Mouse (Mus musculus): Measurements from ENCODE around the gene Utp3.
"Not testable (repeated sequence)": the region's sequence is repeated elsewhere in the genome, so short reads cannot be mapped to it uniquely, and the experiment has no call there.

Gene Utp3

DNA sequence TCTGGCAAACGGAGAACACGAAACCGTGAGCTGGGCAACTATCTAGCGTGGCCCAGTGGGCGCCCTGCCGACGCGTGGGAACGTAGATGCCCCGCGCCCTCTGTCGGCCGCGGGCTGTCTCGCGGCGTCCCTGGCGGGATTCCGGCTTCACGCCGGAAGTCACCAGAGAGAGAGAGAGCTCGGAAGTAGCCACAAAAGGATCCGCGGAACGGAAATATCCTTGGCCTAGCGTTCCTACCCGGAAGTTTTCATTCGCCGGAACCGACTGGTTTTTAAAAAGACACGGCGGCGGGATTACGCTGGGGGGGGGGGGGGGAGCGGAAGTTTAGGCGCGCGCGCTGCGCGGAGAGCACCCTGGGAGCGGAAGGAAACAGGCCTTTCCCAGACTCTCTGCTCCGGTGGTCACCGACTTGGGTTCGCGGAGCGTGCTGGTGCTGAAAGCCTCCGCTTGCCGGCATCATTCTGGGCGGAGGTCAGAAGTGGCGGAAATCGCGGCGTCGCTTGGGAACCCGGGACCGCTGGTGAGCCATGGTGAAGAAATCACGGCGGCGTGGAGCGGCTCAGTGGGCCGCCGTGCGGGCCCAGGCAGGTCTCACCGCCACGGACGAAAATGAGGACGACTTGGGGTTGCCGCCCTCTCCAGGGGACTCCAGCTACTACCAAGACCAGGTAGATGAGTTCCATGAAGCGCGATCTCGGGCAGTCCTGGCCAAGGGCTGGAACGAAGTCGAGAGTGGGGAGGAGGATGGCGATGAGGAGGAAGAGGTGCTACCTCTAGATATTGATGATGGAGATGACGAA lies at the start of gene Utp3:
Utp3 (plus strand) TSS at position 377 of the 801 bp plus-strand sequence.
- peak; percentile 85 for DNase-seq (ENCODE audit: low spot score)

DNA sequence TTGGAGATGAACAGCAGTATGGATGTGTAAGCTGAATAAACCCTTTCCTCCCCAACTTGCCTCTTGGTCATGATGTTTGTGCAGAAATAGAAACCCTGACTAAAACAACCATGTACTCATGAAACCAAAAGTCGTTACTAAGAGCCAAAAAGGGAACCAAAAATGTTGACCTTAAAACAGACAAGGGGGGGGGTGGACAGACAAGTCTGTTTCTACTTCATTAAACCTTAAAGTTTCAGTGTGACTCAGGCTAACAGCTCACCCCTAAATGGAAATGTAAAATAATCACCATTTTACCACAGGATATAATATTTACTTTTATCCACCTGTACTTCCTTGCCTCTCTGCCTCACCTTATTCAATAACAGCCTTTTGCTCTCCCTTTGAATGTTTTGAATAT lies 45.7 kb upstream of the Utp3 start:
- no peak for DNase-seq (ENCODE audit: low spot score)

- DNase-seq (ENCODE audit: low spot score): no peak
Measured at GRCm38 (mm10) chr5:88508990-88509389, 45.3 kb upstream of the Utp3 start.

DNA sequence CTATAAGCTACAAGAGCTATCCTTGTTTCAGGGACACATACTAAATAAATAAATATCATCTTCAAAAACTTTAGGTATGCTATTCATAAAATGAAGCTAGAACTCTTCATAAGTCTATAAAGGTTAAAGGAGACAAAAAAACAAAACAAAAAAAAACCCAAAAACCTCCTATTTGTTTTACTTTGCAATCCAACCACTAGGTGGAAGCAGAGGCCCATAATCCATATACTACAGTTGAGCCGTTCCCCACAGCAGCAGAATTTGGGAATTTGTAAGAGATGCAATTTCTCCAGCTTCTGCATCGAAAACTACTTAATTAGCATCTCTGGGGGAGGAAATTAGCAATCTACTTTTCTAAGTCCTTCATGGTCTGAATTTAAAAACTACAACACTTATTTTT lies 35.0 kb upstream of the Utp3 start:
- no peak for DNase-seq (ENCODE audit: low spot score)

DNA sequence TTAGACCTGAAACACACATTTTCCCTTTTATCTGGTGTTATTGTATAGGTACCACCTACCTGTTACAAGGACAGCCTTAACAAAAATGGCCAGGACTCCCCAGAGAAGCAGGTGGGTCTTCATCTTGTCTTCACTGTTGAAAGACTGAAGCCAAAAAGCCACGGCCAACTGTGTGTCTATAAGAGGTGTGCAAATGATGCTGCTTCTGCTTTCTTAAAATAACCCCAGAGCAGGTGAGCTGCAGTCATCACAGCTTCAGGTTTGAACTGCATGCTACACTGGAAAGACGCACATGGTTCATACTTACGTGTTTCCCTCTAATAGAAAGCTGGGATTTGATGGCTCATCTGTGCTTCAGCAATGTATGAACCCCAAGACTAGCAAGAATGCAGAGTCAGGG lies 26.6 kb upstream of the Utp3 start, which contains the start of gene Jchain:
Jchain (minus strand) TSS at position 235 of the 400 bp plus-strand sequence.
- no peak for DNase-seq (ENCODE audit: low spot score)

DNA sequence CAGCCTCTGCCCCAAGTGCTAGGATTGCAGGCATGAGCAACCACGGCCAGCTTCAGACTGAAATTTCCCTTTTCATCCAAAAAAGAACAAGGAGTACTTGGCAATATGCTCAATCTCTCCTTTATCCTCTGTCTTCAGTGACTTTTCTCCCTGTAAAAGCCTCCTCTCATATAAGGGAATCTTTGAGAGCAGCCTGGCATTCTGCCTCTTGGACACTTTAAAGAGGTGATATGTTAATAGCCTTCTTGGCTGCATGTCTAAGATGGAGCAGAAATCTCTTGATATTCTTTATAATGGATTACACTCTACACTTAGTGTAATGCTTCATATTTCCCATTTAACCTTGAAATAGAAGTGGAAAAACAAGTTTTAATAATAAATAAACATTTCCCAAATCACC lies 23.4 kb upstream of the Utp3 start:
- no peak for DNase-seq (ENCODE audit: low spot score)

GRCm38 (mm10) chr5:88534697-88535096 lies 19.6 kb upstream of the Utp3 start:
- no peak for DNase-seq (ENCODE audit: low spot score)

- DNase-seq (ENCODE audit: low spot score): no peak
Measured at GRCm38 (mm10) chr5:88540845-88541244, 13.4 kb upstream of the Utp3 start.

- peak; percentile 38 for DNase-seq (ENCODE audit: low spot score)
Measured at GRCm38 (mm10) chr5:88542651-88543282, 11.5 kb upstream of the Utp3 start.

DNA sequence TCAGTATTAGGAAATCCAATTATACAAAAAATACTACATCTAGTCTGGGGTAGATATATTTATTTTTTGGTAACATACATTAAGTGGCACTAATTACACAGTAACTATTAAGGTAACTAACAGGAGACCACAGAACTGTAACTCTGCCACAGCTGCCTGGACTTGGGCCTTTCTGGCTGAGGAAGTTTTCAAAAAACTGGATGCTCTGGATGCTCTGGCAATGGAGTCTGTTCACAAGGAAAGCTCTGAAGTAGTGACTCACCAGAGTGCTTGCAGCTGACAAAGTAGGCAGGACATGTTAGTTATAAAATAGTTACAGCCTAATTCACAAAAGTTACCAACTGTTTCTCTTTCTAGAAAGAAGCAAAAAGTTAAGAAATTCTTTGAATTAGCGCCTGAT lies 9.9 kb upstream of the Utp3 start:
- not testable (repeated sequence) for DNase-seq (ENCODE audit: low spot score)

GRCm38 (mm10) chr5:88545536-88545935 lies 8.7 kb upstream of the Utp3 start:
- no peak for DNase-seq (ENCODE audit: low spot score)

DNA sequence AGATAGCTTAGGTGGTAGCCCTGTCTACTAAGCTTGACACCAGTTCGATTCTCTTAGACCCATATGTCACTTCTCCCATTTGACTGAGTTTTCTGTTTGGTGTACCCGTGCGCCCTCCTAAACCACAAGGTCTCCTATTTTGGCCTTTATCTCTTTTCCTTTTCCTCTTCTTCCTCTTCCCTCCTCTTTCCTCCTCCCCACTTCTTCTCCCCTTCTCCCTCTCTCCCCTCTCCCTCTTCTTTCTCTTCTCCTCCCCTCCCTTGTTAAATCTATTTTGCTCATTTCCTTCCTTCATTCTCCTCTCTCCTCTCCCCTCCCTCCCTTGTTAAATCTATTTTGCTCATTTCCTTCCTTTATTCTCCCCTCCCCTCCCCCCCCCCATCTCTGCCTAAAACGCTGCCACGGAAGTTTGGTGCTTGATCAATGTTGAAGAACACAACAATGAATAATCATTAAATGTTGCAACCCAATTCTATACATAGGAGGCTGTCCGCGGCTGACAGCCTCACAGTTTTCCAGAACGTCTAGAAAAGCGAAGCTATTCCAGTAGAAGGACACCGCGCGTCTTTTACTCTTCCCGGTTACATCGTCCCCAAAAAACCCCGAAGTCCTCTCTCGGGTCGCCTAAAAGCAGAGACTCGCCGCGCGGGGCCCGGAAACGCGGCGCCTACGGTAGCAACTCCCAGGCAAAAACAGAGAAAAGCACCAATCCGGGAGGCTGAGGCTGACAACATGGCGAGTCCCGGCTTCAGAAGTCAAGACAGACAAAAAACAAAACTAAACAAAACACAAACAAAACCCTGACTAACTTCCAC lies 784 bp upstream of the Utp3 start:
- no peak for DNase-seq (ENCODE audit: low spot score)

DNA sequence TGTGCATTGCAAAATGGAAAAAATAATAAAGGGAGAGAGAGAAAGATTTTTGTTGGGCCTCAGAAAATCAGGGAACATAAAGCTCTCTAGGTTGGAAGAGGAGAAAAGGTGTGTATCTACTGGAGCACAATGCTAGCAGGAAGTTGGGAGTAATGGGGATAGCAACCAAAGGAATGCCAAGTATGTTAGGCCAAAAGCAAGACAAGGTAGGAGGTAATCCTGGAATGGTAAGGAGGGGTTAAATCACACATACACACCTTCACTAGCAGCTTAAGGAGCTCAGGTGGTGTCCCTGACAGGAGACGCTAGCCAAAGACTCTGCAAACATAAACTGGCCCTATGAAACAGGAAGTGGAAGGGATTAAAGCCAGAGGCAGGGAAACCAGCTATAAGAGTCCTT lies 4.7 kb downstream of the Utp3 start:
- no peak for DNase-seq (ENCODE audit: low spot score)

DNA sequence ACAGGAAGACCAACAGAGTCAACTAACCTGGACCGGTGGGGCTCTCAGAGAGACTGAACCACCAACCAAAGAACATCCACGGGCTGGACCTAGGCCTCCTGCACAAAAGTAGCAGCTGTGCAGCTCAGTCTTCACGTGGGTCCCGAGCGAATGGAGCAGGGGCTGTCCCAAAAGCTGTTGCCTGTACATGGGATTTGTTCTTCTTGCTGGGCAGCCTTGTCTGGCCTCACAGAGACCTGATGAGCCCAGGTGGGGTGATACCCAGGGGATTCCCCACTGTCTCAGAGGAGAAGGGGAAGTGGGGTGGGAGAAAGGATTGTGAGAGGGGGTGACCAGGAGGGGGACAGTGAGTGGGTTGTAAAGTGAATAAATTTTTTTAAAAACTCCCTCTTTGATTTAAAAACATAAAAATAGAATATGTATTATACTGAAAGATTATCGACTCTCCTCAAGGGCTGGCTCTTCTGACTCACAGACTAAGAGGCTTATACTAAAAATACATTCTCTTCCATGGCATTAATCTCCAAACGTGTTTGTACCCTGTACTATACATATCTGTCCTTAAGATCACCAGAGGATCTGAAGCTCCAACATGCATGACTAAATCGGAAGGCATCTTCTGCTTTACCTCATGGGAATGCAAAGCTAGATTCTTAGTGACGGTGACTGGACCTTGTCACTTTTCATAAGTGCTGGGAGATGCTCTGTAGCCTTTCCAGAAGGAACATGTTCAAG lies 7.0 kb downstream of the Utp3 start:
- DNase-seq (ENCODE audit: low spot score): no peak

DNA sequence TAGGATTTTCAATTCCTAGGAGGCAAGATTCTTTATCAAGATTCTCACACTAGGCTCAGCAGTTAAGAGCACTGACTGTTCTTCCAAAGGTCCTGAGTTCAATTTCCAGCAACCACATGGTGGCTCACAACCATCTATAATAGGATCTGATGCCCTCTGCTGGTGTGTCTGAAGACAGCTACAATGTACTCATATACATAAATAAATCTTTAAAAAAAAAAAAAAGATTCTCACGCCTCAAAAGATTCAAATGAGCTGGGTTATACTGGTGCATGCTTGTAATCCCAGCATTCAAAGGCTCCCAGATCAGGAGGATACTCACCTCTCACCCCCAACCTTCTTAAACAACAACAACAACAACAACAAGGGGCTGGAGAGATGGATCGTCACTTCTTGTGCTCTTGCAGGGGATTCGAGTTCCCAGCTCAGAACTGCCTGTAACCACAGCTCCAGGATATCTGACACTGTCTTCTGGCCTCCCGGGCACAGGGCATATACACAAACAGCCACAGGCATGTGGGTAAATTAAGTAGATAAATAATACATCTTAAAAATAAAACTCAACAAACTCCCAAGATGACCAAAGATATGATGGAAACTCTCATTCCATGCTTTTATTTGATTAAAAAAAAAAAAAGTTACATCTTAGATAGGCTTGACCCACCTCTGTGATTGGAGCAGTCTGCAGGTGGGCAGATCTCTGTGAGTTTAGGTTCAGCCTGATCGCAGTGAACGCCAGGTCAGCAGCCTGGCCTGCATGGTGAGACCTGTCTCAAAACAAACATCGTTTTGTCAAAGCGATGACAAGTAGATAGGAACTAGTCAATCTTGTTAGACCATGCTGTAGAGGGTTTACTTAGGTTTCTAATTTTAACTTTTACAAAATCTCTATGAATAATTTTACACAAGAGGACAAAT lies 8.9 kb downstream of the Utp3 start:
- DNase-seq (ENCODE audit: low spot score): no peak

GRCm38 (mm10) chr5:88564501-88565147 lies 10.4 kb downstream of the Utp3 start, which contains the start of gene Rufy3:
Gene Rufy3 (plus strand): TSS chr5:88565040.
- peak; percentile 88 for DNase-seq (ENCODE audit: low spot score)

GRCm38 (mm10) chr5:88565148-88566033 lies 11.1 kb downstream of the Utp3 start:
- peak; percentile 56 for DNase-seq (ENCODE audit: low spot score)

GRCm38 (mm10) chr5:88566034-88566841 lies 12.0 kb downstream of the Utp3 start:
- no peak for DNase-seq (ENCODE audit: low spot score)
